ENCODE assay signal across 24 mouse cellular contexts in genomic region chr2:30198021-30198420, GRCm38 (mm10). TPM values are rescaled to one million over a fixed set of nuclear protein-coding genes. Genes with fewer than 3 reads are reported as not detected.
DNase-seq lines count a peak whose midpoint lies in the region; ATAC-seq and TF ChIP-seq lines count a peak whose summit lies in the region.
"Had no signal": no experiment of that assay in that cellular context is flagged by ENCODE, and none has a peak within 500 bp of the region (broad histone marks: within the 10 kb centered on the region; RNA-seq: fewer than 3 reads in every experiment).

No protein-coding gene starts in this region.

- peaks cover 22% of the 10 kb centered on the region; the same call in 1 of the 2 replicates for H3K79me2 ChIP-seq in liver, adult 2 months (ENCODE audit: control insufficient read depth, insufficient read depth, low read length)

- no peaks in the 10 kb centered on the region for H3K36me3 ChIP-seq in hindbrain, embryonic 13.5 days
- no peaks in the 10 kb centered on the region for H3K36me3 ChIP-seq in hindbrain, embryonic 11.5 days (ENCODE audit: control insufficient read depth, insufficient read depth, low read length)
- H3K36me3 ChIP-seq in liver, adult 2 months (ENCODE audit: control insufficient read depth, insufficient read depth, low read length), result 0 out of 2 replicates have a peak, but pooled peaks cover 5% of the 10 kb centered on the region
- H3K36me3 ChIP-seq in liver, embryonic 11.5 days (ENCODE audit: control insufficient read depth, insufficient read depth, low read length), result no peaks in the 10 kb centered on the region
- H3K36me3 ChIP-seq in small intestine, adult 2 months (ENCODE audit: control insufficient read depth, insufficient read depth, low read length), result no peaks in the 10 kb centered on the region
- H3K36me3 ChIP-seq: embryonic facial prominence, embryonic 10.5 days; limb, embryonic 10.5 days; liver, embryonic 13.5 days had no signal

- no peak for DNase-seq in hindbrain, embryonic 11.5 days (ENCODE audit: low spot score)
- DNase-seq in liver, adult 2 months (ENCODE audit: extremely low read depth, low read depth, low spot score), result peak; percentile 63
- no peak for DNase-seq in liver, embryonic 11.5 days (ENCODE audit: low spot score)
- peak; percentile 60 to 75 for DNase-seq in kidney, postnatal 25 days
- no peak for DNase-seq in adrenal gland, adult 18-20 months (ENCODE audit: low spot score in 2 of 2)
- no peak for DNase-seq in spleen, adult 12 weeks (ENCODE audit: low spot score)
- DNase-seq: adrenal gland, postnatal 36 days; cerebellum, adult 11 months; cerebellum, postnatal 10 days; forebrain, postnatal 0 days; gastrocnemius, postnatal 25 days; liver, embryonic 13.5 days; lung, postnatal 10 days; right cerebral cortex, postnatal 4 days; thymus, adult 2 months; thymus, postnatal 4 days had no signal

- no peak for TF ChIP-seq CTCF in liver, adult 2 months (IDR thresholded peaks at IDR 0.05; ENCODE audit: low read depth, low read length)
- no peak for TF ChIP-seq CTCF in small intestine, adult 2 months (IDR thresholded peaks at IDR 0.05; ENCODE audit: extremely low read depth, insufficient read length, insufficient replicate concordance, low read depth, low read length)

- H3K9me3 ChIP-seq in hindbrain, embryonic 13.5 days, result no peaks in the 10 kb centered on the region
- H3K9me3 ChIP-seq in hindbrain, embryonic 11.5 days (ENCODE audit: control insufficient read depth, low read length), result no peaks in the 10 kb centered on the region
- H3K9me3 ChIP-seq in liver, embryonic 11.5 days (ENCODE audit: control insufficient read depth, low read length), result no peaks in the 10 kb centered on the region
- H3K9me3 ChIP-seq: embryonic facial prominence, embryonic 10.5 days; limb, embryonic 10.5 days; liver, embryonic 13.5 days; midbrain, embryonic 10.5 days had no signal

- ATAC-seq in hindbrain, embryonic 13.5 days (ENCODE audit: low FRiP score), result no peak
- ATAC-seq in hindbrain, embryonic 11.5 days (ENCODE audit: low FRiP score), result no peak
- no peak for ATAC-seq in liver, embryonic 11.5 days (replicated peaks; ENCODE audit: low FRiP score)
- ATAC-seq: forebrain, postnatal 0 days; hindbrain, postnatal 0 days had no signal

- H3K4me3 ChIP-seq in hindbrain, embryonic 13.5 days, result no peak overlapping the region
- H3K4me3 ChIP-seq in hindbrain, embryonic 11.5 days (ENCODE audit: low read depth, low read length), result no peak overlapping the region
- H3K4me3 ChIP-seq in liver, adult 2 months (ENCODE audit: insufficient read depth, low read depth, low read length), result no peak overlapping the region
- no peak overlapping the region for H3K4me3 ChIP-seq in liver, embryonic 11.5 days (ENCODE audit: low read depth, low read length)
- H3K4me3 ChIP-seq in small intestine, adult 2 months (ENCODE audit: low read depth, low read length), result no peak overlapping the region
- H3K4me3 ChIP-seq: embryonic facial prominence, embryonic 10.5 days; left cerebral cortex, adult 2 months; limb, embryonic 10.5 days; liver, embryonic 13.5 days; midbrain, embryonic 10.5 days had no signal

- no peaks in the 10 kb centered on the region for H3K27me3 ChIP-seq in hindbrain, embryonic 13.5 days
- H3K27me3 ChIP-seq in hindbrain, embryonic 11.5 days (ENCODE audit: control insufficient read depth, insufficient read depth, low read length), result no peaks in the 10 kb centered on the region
- H3K27me3 ChIP-seq in liver, adult 2 months (ENCODE audit: control insufficient read depth, insufficient read depth, low read length), result no peaks in the 10 kb centered on the region
- no peaks in the 10 kb centered on the region for H3K27me3 ChIP-seq in liver, embryonic 11.5 days (replicated peaks; ENCODE audit: control insufficient read depth, insufficient read depth, low read length)
- H3K27me3 ChIP-seq in small intestine, adult 2 months (ENCODE audit: control insufficient read depth, insufficient read depth, low read length), result no peaks in the 10 kb centered on the region
- H3K27me3 ChIP-seq: liver, embryonic 13.5 days had no signal

- TF ChIP-seq POLR2A in liver, adult 2 months (IDR thresholded peaks at IDR 0.05; ENCODE audit: extremely low read depth, insufficient read depth, low read length), result no peak
- no peak for TF ChIP-seq POLR2A in small intestine, adult 2 months (IDR thresholded peaks at IDR 0.05; ENCODE audit: low read depth, low read length)

- 75% methylated on average over 4 of the region's 4 CpGs for WGBS in hindbrain, embryonic 13.5 days
- 72% methylated on average over 4 of the region's 4 CpGs for WGBS in hindbrain, embryonic 11.5 days
- 30% methylated on average over 4 of the region's 4 CpGs for WGBS in liver, adult 2 months
- 72% methylated on average over 4 of the region's 4 CpGs for WGBS in liver, embryonic 11.5 days
- 42% methylated on average over 4 of the region's 4 CpGs for WGBS in small intestine, adult 2 months

- no peak overlapping the region for H3K27ac ChIP-seq in hindbrain, embryonic 13.5 days
- no peak overlapping the region for H3K27ac ChIP-seq in hindbrain, embryonic 11.5 days (ENCODE audit: low read depth, low read length)
- H3K27ac ChIP-seq in liver, adult 2 months (replicated peaks; ENCODE audit: insufficient read depth, low read depth, low read length), result peak overlapping the region; percentile 58
- no peak overlapping the region for H3K27ac ChIP-seq in liver, embryonic 11.5 days (ENCODE audit: low read depth, low read length)
- peak overlapping the region; percentile 79 for H3K27ac ChIP-seq in small intestine, adult 2 months (ENCODE audit: insufficient read depth, low read depth, low read length)
- H3K27ac ChIP-seq: embryonic facial prominence, embryonic 10.5 days; hindbrain, postnatal 0 days; left cerebral cortex, adult 2 months; limb, embryonic 10.5 days; liver, embryonic 13.5 days; midbrain, embryonic 10.5 days; stomach, postnatal 0 days had no signal

- H3K4me1 ChIP-seq in hindbrain, embryonic 13.5 days (replicated peaks), result no peaks in the 10 kb centered on the region
- no peaks in the 10 kb centered on the region for H3K4me1 ChIP-seq in hindbrain, embryonic 11.5 days (replicated peaks; ENCODE audit: control insufficient read depth, insufficient read depth, low read length)
- peaks cover 37% of the 10 kb centered on the region for H3K4me1 ChIP-seq in liver, adult 2 months (ENCODE audit: control insufficient read depth, insufficient read depth, low read length)
- peaks cover 9% of the 10 kb centered on the region for H3K4me1 ChIP-seq in liver, embryonic 11.5 days (replicated peaks; ENCODE audit: control insufficient read depth, insufficient read depth, low read length)
- peaks cover 30% of the 10 kb centered on the region for H3K4me1 ChIP-seq in small intestine, adult 2 months (ENCODE audit: control insufficient read depth, insufficient read depth, insufficient read length, low read length)
- H3K4me1 ChIP-seq: limb, embryonic 10.5 days; midbrain, embryonic 10.5 days had no signal

- H3K4me2 ChIP-seq in hindbrain, embryonic 13.5 days, result no peak overlapping the region
- H3K4me2 ChIP-seq in hindbrain, embryonic 11.5 days (replicated peaks; ENCODE audit: low read depth, low read length), result no peak overlapping the region
- no peak overlapping the region for H3K4me2 ChIP-seq in liver, embryonic 11.5 days
- H3K4me2 ChIP-seq: liver, embryonic 13.5 days had no signal

- H3K9ac ChIP-seq in hindbrain, embryonic 13.5 days, result peak overlapping the region; percentile 51; the same call in 1 of the 2 replicates
- H3K9ac ChIP-seq in hindbrain, embryonic 11.5 days (ENCODE audit: low read depth, low read length), result no peak overlapping the region
- H3K9ac ChIP-seq in liver, adult 2 months (ENCODE audit: low read depth, low read length), result peak overlapping the region; percentile 22
- H3K9ac ChIP-seq in liver, embryonic 11.5 days (ENCODE audit: low read depth, low read length), result no peak overlapping the region
- H3K9ac ChIP-seq: forebrain, postnatal 0 days; liver, embryonic 13.5 days had no signal

RNA-seq across cellular contexts. Expression of gene Kyat1, which starts 7.6 kb away (rescaled TPM):
- 14.5 and 14.8 TPM in 2 replicates for polyA plus RNA-seq in hindbrain, embryonic 13.5 days (2015; fragmentation: Nextera tagmentation; extraction: Ambion mirVana)
- polyA plus RNA-seq in hindbrain, embryonic 11.5 days (2014; fragmentation: Nextera tagmentation; extraction: Ambion mirVana), result 9.4 and 10.0 TPM in 2 replicates
- 169 and 184 TPM in 2 replicates for total RNA-seq in liver, adult 2 months (2014; rRNA removed)
- 267 and 378 TPM in 2 replicates for polyA plus RNA-seq in liver, adult 2 months (2012; rRNA removed)
- polyA plus RNA-seq in liver, embryonic 11.5 days (2014; fragmentation: Nextera tagmentation; extraction: Ambion mirVana), result 17.7 and 18.2 TPM in 2 replicates
- polyA plus RNA-seq in small intestine, adult 2 months (2012; rRNA removed), result 14.9 and 77.0 TPM in 2 replicates
- total RNA-seq in adrenal gland, adult 18-20 months (2021), result 10 to 100 TPM; 18.2 to 26.3 TPM

RNA-seq across cellular contexts. Expression of gene Spout1, which starts 19.8 kb away (rescaled TPM):
- 58.1 and 58.4 TPM in 2 replicates for polyA plus RNA-seq in hindbrain, embryonic 13.5 days (2015; fragmentation: Nextera tagmentation; extraction: Ambion mirVana)
- 62.1 and 65.9 TPM in 2 replicates for polyA plus RNA-seq in hindbrain, embryonic 11.5 days (2014; fragmentation: Nextera tagmentation; extraction: Ambion mirVana)
- total RNA-seq in liver, adult 2 months (2014; rRNA removed), result 12.9 and 13.1 TPM in 2 replicates
- 14.0 and 14.9 TPM in 2 replicates for polyA plus RNA-seq in liver, adult 2 months (2012; rRNA removed)
- polyA plus RNA-seq in liver, embryonic 11.5 days (2014; fragmentation: Nextera tagmentation; extraction: Ambion mirVana), result 85.0 and 87.2 TPM in 2 replicates
- polyA plus RNA-seq in small intestine, adult 2 months (2012; rRNA removed), result 10.9 and 16.8 TPM in 2 replicates
- 10 to 100 TPM; 21.1 to 25.4 TPM for total RNA-seq in adrenal gland, adult 18-20 months (2021)

RNA-seq across cellular contexts. Expression of gene Endog, which starts 26.7 kb away (rescaled TPM):
- polyA plus RNA-seq in hindbrain, embryonic 13.5 days (2015; fragmentation: Nextera tagmentation; extraction: Ambion mirVana), result 14.3 and 19.3 TPM in 2 replicates
- 15.3 and 15.6 TPM in 2 replicates for polyA plus RNA-seq in hindbrain, embryonic 11.5 days (2014; fragmentation: Nextera tagmentation; extraction: Ambion mirVana)
- 78.7 and 101 TPM in 2 replicates for total RNA-seq in liver, adult 2 months (2014; rRNA removed)
- polyA plus RNA-seq in liver, adult 2 months (2012; rRNA removed), result 122 and 132 TPM in 2 replicates
- 27.1 and 29.1 TPM in 2 replicates for polyA plus RNA-seq in liver, embryonic 11.5 days (2014; fragmentation: Nextera tagmentation; extraction: Ambion mirVana)
- polyA plus RNA-seq in small intestine, adult 2 months (2012; rRNA removed), result 109 and 147 TPM in 2 replicates
- 10 to 100 TPM; 34.0 to 40.6 TPM for total RNA-seq in adrenal gland, adult 18-20 months (2021)

RNA-seq across cellular contexts. Expression of gene Lrrc8a, which starts 39.5 kb away (rescaled TPM):
- polyA plus RNA-seq in hindbrain, embryonic 13.5 days (2015; fragmentation: Nextera tagmentation; extraction: Ambion mirVana), result 59.8 TPM in 2 replicates
- 47.6 and 55.9 TPM in 2 replicates for polyA plus RNA-seq in hindbrain, embryonic 11.5 days (2014; fragmentation: Nextera tagmentation; extraction: Ambion mirVana)
- total RNA-seq in liver, adult 2 months (2014; rRNA removed), result 8.5 and 14.0 TPM in 2 replicates
- 22.6 and 24.1 TPM in 2 replicates for polyA plus RNA-seq in liver, adult 2 months (2012; rRNA removed)
- 21.4 and 21.7 TPM in 2 replicates for polyA plus RNA-seq in liver, embryonic 11.5 days (2014; fragmentation: Nextera tagmentation; extraction: Ambion mirVana)
- 17.9 and 27.4 TPM in 2 replicates for polyA plus RNA-seq in small intestine, adult 2 months (2012; rRNA removed)
- total RNA-seq in adrenal gland, adult 18-20 months (2021), result 10 to 100 TPM; 61.9 to 64.7 TPM

RNA-seq across cellular contexts. Expression of gene Gm28035, which starts 42.3 kb away (rescaled TPM):
- polyA plus RNA-seq in hindbrain, embryonic 13.5 days (2015; fragmentation: Nextera tagmentation; extraction: Ambion mirVana), result 0.10 and 0.36 TPM in 2 replicates
- 0.06 and 0.07 TPM in 2 replicates for polyA plus RNA-seq in hindbrain, embryonic 11.5 days (2014; fragmentation: Nextera tagmentation; extraction: Ambion mirVana)
- 4.2 and 5.1 TPM in 2 replicates for total RNA-seq in liver, adult 2 months (2014; rRNA removed)
- polyA plus RNA-seq in liver, adult 2 months (2012; rRNA removed), result 5.9 and 8.6 TPM in 2 replicates
- polyA plus RNA-seq in liver, embryonic 11.5 days (2014; fragmentation: Nextera tagmentation; extraction: Ambion mirVana), result 0.16 and 0.23 TPM in 2 replicates
- polyA plus RNA-seq in small intestine, adult 2 months (2012; rRNA removed), result 3.1 and 6.1 TPM in 2 replicates
- 1 to 10 TPM; 1.4 to 2.3 TPM for total RNA-seq in adrenal gland, adult 18-20 months (2021)

Comparison
In these comparisons a context has a peak if more than half of its experiments do, and no peak if none do; other contexts are left out.
1. H3K27ac ChIP-seq: peak in liver, adult 2 months (single experiment) and small intestine, adult 2 months (single experiment); none in hindbrain, embryonic 13.5 days (single experiment), hindbrain, embryonic 11.5 days (single experiment) and liver, embryonic 11.5 days (single experiment).
2. H3K9ac ChIP-seq: peak in hindbrain, embryonic 13.5 days (single experiment) and liver, adult 2 months (single experiment); none in hindbrain, embryonic 11.5 days (single experiment) and liver, embryonic 11.5 days (single experiment).
3. DNase-seq: peak in liver, adult 2 months (single experiment) and kidney, postnatal 25 days (2 of 2); none in hindbrain, embryonic 11.5 days (single experiment), liver, embryonic 11.5 days (single experiment), adrenal gland, adult 18-20 months (0 of 2) and spleen, adult 12 weeks (single experiment).